Mouse (Mus musculus) thymus, adult 2 months (tissue): Measurements from ENCODE around the gene Agfg2. TPM values are rescaled to one million over a fixed set of nuclear protein-coding genes. Genes with fewer than 3 reads are reported as not detected.

Experiments
- DNase-seq: peaks from one replicate; pipeline ENCODE4 v3.0.0; 2021
- H3K27ac ChIP-seq: fragments of 200-500 bp; 2 replicates; pipeline ENCODE4 v1.5.1; 2012; ENCODE audit warnings: low read length, control low read depth; ENCODE audit not compliant: control insufficient read depth, insufficient read depth
- H3K27me3 ChIP-seq: fragments of 200-500 bp; 2 replicates; pipeline ENCODE4 v1.6.1; 2012; ENCODE audit warnings: mild to moderate bottlenecking, low read length, moderate library complexity, mixed read lengths; ENCODE audit not compliant: control insufficient read depth, insufficient read depth
- H3K36me3 ChIP-seq: fragments of 200-500 bp; 2 replicates; pipeline ENCODE4 v1.6.1; 2012; ENCODE audit warnings: mild to moderate bottlenecking, low read length, moderate library complexity; ENCODE audit not compliant: control insufficient read depth, insufficient read depth
- H3K4me1 ChIP-seq: fragments of 200-500 bp; replicated peaks from 2 replicates; pipeline ENCODE4 v1.6.1; 2012; ENCODE audit warnings: low read length; ENCODE audit not compliant: control insufficient read depth, insufficient read depth
- H3K4me3 ChIP-seq: fragments of 200-500 bp; 2 replicates; pipeline ENCODE4 v1.5.1; 2012; ENCODE audit warnings: mild to moderate bottlenecking, low read length, control low read depth, moderate library complexity; ENCODE audit not compliant: control insufficient read depth, insufficient read depth
- CTCF ChIP-seq: fragments of 200-500 bp; IDR thresholded peaks from 2 replicates; pipeline ENCODE4 v1.5.1; 2012; ENCODE audit warnings: mild to moderate bottlenecking, control low read depth, low read length, moderate library complexity, borderline replicate concordance; ENCODE audit not compliant: control insufficient read depth, poor library complexity, insufficient read depth; ENCODE audit errors: extremely low read depth
- POLR2A ChIP-seq: fragments of 200-500 bp; IDR thresholded peaks from 2 replicates; pipeline ENCODE4 v1.6.1; 2012; ENCODE audit warnings: mild to moderate bottlenecking, low read length, control low read depth, moderate library complexity; ENCODE audit not compliant: control insufficient read depth, poor library complexity, insufficient read depth; ENCODE audit errors: extremely low read depth
- WGBS: fragments of 180-500 bp; shearing (Covaris S2); methylation state at CpG from one replicate; pipeline ENCODE4 v1.1.7; 2018; 5-methylcytosine and 5-hydroxymethylcytosine counted together
- polyA plus RNA-seq: library from polyadenylated mRNA; depleted of rRNA; stranded (reverse); fragments of >200 nt; gene quantifications from 2 replicates; pipeline ENCODE4 v1.2.3, GENCODE M21; 2012

The Agfg2 gene
- polyA plus RNA-seq, 1 experiment = 205 TPM

DNA sequence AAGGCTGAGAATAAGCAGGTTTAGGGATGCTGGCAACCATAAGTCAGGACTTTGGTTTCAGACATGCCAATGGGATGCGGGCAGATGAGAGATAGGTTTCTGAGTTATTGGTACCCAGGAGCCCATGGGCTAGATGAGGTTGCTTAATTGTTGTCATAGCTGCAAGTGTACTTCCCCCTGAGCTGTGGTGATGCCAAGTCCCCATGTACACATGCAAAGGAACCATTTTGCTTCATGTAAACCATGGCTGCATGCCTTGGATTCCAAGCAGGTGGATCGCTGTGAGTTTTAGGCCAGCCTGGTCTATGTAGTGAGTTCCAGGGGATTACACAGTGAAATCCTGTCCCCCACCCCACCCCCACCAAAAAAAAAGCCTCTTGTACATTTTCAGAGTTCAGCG lies 1.1 kb upstream of the Agfg2 start:
- WGBS = 89% methylated on average over 3 of the region's 3 CpGs
- DNase-seq = no peak
- Histone ChIP-seq H3K27me3 (no peaks in the 10 kb centered on the region), H3K4me3 (no peak overlapping the region), H3K27ac (peak overlapping the region; percentile 20; the same call in 1 of the 2 replicates), H3K4me1 (peaks cover 47% of the 10 kb centered on the region), H3K36me3 (peaks cover 8% of the 10 kb centered on the region; the same call in 1 of the 2 replicates)
- TF ChIP-seq POLR2A (no peak), CTCF (no peak)

DNA sequence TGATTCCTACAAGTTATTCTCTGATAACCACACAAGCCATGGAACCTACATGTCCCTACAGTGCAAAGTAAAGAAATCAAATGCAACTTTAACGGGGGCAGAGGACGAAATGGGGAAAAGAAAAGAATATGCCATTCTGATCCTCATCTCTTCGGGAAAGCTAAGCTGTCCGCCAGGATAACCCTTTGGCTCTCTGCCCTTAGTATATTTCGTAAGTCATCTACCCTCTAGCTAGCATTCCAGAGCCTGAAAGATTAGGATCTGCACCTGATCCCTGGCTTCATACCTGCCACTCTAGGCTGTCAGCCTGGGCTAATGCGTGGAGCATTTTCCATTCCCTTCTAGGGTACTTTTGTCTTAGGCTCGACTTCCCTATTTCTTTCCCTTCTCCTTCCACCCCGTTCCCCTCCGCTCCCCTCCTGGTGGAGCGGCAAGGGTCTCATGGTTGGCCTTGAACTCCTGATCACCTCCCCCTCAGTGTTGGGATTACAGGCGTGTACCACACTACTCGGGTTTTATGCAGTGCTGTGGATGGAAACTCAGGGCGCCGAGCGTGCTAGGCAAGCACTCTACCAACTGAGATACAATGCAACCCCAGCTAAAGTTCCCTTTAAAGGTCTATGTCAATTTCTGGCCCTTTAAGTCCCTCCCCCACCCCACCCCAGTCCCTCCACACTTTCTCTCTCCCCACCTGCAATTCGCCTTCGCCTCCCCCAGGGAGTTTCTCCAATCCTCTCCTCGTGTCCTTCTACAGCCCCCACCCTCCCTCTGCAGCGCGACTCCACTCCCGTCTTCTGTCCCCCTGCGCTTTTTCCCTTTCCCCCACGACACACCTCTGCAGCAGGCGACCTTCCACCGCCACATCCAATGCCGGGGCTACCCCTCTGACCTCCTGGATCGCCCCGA lies 885 bp downstream of the Agfg2 start:
- WGBS = 8% methylated on average over 28 of the region's 28 CpGs
- no peak for TF ChIP-seq CTCF
- no peak for TF ChIP-seq POLR2A
- H3K27me3 ChIP-seq = no peaks in the 10 kb centered on the region
- peak; percentile 40 for DNase-seq
- peak overlapping the region; percentile 67 for H3K4me3 ChIP-seq
- H3K27ac ChIP-seq = peak overlapping the region; percentile 63
- peaks cover 36% of the 10 kb centered on the region for H3K4me1 ChIP-seq
- peaks cover 12% of the 10 kb centered on the region; the same call in 1 of the 2 replicates for H3K36me3 ChIP-seq

DNA sequence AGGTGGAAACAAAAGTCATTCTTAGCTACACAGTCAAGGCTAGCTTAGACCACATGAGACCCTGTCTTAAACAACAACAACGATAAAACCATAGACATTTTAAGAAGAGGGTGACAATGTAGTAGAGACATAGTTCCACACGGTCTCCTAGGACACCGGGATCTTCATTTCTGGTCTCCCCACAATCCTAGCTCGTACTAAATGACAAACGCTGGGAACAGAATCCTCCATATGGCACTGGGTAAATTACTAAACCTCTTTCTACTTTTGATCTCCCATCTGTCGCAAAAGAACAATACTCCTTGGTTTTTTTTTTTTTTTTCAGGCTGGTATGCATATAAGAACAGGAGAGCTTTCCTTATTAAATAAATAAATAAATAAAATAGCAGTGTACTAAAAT lies 2.0 kb downstream of the Agfg2 start:
- TF ChIP-seq POLR2A = no peak
- TF ChIP-seq CTCF = no peak
- H3K27me3 ChIP-seq = no peaks in the 10 kb centered on the region
- no peak for DNase-seq
- no peak overlapping the region for H3K27ac ChIP-seq
- peaks cover 34% of the 10 kb centered on the region for H3K4me1 ChIP-seq
- peaks cover 19% of the 10 kb centered on the region for H3K36me3 ChIP-seq
- 79% methylated on average over 6 of the region's 6 CpGs for WGBS
- H3K4me3 ChIP-seq = peak overlapping the region; percentile 33

DNA sequence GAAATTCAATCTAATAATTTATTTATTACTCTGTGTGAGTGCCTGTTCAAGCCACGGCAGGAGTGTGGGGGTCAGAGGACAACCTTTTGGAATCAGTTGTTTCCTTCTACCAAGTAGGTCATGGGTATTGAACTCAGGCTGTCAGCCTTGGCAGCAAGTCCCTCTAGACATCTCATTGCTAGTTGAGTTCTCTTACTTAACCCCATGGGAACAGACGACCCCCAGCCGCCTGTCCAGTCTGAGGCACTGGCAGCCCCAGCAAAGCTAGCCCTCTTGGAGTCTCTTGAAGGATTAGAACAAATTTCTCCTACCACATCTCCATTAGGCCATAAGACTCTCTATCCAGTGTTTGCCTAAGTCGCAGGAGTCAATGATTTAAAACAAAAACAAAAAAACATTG lies 4.8 kb downstream of the Agfg2 start:
- Histone ChIP-seq H3K4me1 (peaks cover 17% of the 10 kb centered on the region), H3K27me3 (no peaks in the 10 kb centered on the region), H3K4me3 (no peak overlapping the region), H3K27ac (no peak overlapping the region), H3K36me3 (peaks cover 23% of the 10 kb centered on the region)
- WGBS = 95% methylated on average over 4 of the region's 4 CpGs
- TF ChIP-seq POLR2A = no peak
- no peak for TF ChIP-seq CTCF
- no peak for DNase-seq

DNA sequence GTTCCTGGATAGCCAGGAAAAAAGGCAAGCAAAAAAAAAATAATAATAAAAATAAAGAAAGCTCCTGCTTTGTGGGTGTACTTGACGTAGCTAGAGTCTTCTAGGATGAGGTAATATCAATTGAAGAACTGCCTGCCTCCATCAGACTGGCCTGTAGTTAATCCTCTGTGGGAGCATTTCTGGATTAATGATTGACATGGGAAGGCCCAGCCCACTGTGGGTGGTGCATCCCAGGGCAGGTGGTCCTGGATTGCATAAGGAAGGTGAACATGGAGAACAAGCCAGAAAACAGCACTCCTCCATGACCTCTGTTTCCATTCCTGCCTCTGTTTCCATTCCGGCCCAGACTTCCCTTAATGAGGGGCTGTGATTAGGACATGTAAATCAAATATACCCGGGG lies 5.8 kb downstream of the Agfg2 start:
- H3K4me3 ChIP-seq = no peak overlapping the region
- TF ChIP-seq CTCF (no peak), POLR2A (no peak)
- H3K27ac ChIP-seq = no peak overlapping the region
- no peak for DNase-seq
- 92% methylated on average over 3 of the region's 3 CpGs for WGBS
- H3K4me1 ChIP-seq = peaks cover 17% of the 10 kb centered on the region
- no peaks in the 10 kb centered on the region for H3K27me3 ChIP-seq
- peaks cover 25% of the 10 kb centered on the region for H3K36me3 ChIP-seq

DNA sequence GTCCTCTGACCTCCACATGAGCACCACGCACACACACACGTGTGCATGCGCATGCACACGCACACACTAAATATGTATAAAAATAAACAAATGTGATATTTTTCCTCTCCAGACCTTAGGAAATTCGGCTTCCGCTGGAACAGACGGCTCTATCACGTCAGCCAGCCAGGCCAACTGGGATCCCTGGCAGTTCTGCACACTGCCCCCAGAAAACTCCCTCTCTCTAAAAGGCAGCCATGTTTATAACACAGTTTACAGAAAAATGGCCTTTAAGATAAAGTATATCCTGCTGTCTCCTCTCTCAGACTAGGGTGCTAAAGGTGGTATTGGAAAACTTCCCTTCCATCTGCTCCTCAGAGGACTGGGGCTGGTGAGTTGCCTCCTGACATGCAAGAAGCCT lies 6.7 kb downstream of the Agfg2 start:
- Histone ChIP-seq H3K4me3 (no peak overlapping the region), H3K36me3 (peaks cover 27% of the 10 kb centered on the region), H3K27me3 (no peaks in the 10 kb centered on the region), H3K27ac (no peak overlapping the region), H3K4me1 (peaks cover 14% of the 10 kb centered on the region)
- TF ChIP-seq CTCF (no peak), POLR2A (no peak)
- 96% methylated on average over 8 of the region's 8 CpGs for WGBS
- DNase-seq = no peak
